Mouse (Mus musculus) heart, adult 2 months (tissue): ENCODE data around the gene Desi2.

ENCODE experiments used
- CTCF ChIP-seq: fragments of 200-600 bp; IDR thresholded peaks from 2 replicates; pipeline ENCODE4 v1.8.1; 2022; ENCODE audit warnings: antibody characterized with exemption, mild to moderate bottlenecking, moderate library complexity
- POLR2A ChIP-seq: fragments of 200-500 bp; IDR thresholded peaks from 2 replicates; pipeline ENCODE4 v1.6.1; 2011; ENCODE audit warnings: mild to moderate bottlenecking, low read depth, low read length, control low read depth; ENCODE audit not compliant: insufficient read depth

DNA sequence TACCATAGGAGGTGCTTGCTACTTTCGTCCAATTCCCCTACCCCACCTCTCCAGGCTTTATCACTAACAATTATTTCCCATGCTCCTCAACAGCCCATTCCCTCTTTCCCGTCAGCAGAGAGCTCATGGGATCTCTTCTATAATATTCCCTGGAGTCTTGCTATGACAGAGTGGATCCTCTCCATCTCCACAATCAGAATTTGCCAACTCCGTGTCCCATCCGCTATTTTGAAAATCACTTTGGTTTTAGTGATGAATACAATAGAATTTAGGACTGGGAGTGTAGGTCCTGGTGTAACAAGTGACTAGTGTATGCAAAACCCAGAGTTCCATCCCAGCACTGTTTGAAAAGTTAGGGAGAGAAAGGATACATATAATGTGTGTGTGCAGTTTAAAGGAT is 69.1 kb downstream of the Desi2 start:
- TF ChIP-seq CTCF (no peak), POLR2A (no peak)
